Mouse (Mus musculus) left cerebral cortex, postnatal 10 days (tissue): ENCODE results near the gene Def6. TPM values are rescaled to one million over a fixed set of nuclear protein-coding genes. Genes with fewer than 3 reads are reported as not detected.
A peak's percentile ranks its signal among the peaks of the same experiment; 100 is the strongest.

Source experiments
- DNase-seq, 2 experiments: peaks; one replicate each; pipeline ENCODE4 v3.0.0; 2021 to 2022; ENCODE audit warnings: low spot score in 2 of 2, mixed read lengths in 1 of 2; ENCODE audit errors: extremely low spot score in 1 of 2
- intact Hi-C: fragments of 180-260 bp; cut with DNase I; formaldehyde crosslinking; loops from one replicate; pipeline ENCODE4 v1.15.1; 2025
- total RNA-seq, 2 experiments: library from RNA; stranded (reverse); gene quantifications; 2 replicates each; pipeline ENCODE4 v1.2.3; 2021

Gene Def6
- total RNA-seq, 2 experiments from 2014 or later = 4.9 to 5.4 TPM

DNA sequence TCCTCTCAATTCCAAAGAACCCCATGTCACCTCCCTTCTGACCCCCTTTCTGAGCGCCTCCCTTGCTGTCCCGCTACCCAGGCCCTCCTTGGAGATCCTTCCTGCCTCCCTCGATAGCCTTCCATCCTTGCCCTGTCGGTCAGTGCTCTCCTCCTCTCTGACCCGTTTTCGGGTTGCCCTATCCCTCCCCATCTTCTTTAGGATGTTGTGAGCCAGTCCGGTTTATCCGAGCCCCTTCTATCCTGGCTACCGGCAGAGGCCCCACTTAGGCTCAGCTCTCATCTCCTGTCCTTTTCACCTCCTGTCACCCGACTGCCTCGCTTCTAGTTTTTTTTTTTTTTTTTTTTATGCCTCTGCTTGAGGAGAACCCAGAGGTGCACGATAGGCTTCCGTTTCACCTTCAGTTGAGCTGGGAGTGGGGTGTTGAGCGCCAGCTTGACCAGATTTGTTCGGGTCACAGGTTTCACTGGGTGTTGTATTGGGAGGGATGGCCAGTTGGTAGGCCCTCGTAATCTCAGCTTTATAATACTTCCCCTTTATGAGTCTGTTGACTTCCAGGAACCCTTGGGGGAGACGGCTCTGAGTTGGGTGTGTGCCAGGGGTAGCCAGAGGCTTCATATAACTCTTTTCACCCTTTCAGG is 25.6 kb downstream of the Def6 start:
- intact Hi-C loops = loop anchor here (2.0 to 5.0 kb wide), 2 partner anchors 59 to 76 kb away; no protein-coding TSS in a partner anchor
- DNase-seq = peak in 1 of 2 experiments; percentile 77

DNA sequence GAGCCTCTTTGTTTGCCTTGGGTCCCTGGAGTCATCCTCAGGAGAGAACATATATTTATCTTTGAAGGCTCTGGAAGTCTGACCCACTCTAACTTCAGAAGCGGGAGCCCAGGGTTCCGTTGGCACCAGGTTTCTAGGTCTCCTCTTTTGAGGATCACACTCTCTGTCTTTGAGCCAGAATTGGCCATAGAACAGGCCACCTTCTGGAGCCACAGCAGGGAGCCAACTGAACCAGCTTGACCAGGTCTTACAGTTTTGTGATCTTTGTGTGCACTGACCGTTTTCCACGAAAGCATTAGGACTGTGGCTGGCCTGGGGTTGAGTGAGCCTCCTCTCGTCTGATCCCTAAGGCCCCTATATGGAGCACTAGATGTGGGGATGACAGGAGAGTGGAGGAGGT is 27.1 kb downstream of the Def6 start:
- DNase-seq = no peak
- intact Hi-C loops = loop anchor here (5.0 kb wide), 1 partner anchor 58 kb away; no protein-coding TSS in a partner anchor

DNA sequence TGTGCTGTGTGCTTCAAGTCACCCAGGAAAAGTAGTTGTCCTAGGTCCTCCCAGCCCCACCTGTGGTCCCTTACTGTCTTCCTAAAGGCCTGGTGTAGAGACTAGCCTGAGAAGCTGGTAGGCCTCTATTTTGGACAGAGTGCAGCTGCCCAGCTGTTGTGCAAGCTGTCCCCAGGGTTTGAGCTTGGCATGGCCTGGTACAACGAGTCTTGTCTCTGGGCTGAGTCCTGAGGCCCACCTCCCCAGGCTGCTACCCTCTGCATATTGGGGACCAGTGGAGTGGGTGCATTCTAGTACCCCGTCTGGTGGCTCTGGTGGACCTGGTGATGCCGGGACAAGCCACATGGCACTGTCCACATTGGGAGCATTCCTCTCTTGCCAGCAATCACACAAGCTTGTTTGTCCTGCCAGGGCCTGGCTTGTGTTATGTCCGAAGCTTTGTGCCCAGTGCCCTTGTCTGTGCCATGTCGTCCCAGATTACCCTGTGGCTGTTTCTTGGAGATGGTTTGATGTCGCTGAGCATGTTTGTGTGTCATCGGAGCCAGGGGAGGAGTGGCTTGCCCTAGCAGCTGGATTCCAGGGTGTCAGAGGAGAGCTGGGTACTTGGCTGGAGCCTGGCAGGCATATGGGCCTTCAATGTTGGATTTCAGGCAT is 28.5 kb downstream of the Def6 start:
- DNase-seq = no peak
- intact Hi-C loops = no loop called here

DNA sequence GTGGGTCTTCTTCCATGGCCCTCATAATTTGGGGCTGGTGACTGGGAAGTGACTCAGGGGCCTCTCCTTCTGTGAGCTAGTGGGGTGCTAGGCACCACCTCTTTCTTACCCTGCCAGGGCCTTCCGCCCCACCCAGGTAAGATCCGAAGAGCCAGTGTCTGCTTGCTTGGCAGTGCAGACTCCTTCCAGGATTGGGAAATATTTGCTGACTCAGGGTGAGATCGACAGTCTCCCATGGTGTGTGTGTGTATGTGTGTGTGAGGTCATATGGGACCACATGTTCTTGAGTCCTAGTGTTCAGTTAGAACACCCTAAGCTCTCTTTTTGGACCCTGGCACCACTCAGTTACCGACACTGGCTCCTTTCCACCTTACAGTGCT is 29.0 kb downstream of the Def6 start:
- intact Hi-C loops = no loop called here
- DNase-seq = no peak

DNA sequence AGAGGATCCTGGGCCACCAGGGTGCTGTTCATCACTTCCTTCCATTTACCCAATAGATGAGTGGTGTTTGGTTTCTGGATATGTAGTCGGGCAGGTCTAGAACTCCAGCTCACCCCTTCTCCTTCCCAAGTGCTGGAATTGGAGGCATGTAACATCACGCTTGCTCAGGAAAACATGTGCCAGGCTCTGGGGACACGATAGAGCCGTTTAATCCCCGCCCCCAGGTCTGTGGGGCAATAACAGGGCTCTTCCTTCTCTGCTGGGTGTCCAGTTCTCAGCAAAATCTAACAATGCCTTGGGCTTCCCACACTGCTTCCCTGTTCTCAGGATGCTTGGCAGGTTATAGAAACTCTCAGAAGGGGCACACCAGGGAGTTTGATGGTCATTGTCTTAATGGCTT is 29.8 kb downstream of the Def6 start:
- DNase-seq = peak in 1 of 2 experiments; percentile 77
- intact Hi-C loops = no loop called here

DNA sequence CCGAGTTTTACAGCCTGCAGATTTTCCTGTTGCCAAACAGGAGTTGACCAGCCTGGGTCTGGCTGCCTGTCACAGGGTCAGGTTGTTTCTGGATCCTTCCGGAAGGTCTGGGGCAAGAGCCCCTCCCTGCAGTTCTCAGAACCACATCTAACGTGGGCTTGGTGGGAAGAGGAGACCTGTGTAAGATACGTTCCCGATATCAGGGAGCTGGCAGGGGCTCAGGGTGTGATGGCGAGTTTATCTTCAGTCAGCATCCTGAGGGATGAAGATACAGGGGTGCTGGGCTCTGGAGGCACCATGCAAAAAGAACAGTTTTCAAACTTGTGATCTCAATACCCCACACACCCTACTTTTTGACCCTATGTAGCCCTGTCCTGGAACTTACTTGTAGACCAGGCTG is 30.3 kb downstream of the Def6 start:
- no peak for DNase-seq
- intact Hi-C loops = no loop called here

DNA sequence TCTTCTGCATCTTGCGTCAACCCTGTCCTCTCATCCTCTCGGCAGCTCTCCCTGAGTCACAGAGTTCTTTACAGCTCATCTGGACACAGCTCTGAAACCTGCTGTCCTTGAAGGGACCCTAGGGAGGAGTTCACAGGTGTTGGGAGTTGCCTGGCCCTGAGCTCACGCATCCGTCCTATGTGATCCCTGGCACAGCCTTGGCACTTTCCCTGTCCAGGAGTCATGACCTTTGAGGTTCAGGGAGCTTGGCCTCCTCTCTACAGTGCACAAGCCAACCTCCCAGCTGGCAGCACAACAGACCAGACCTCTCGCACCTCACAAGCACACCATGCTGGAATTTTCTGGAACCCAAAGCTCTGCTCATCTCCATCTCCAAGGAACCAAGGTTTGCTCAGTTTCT is 33.3 kb downstream of the Def6 start:
- no peak for DNase-seq
- intact Hi-C loops = no loop called here

DNA sequence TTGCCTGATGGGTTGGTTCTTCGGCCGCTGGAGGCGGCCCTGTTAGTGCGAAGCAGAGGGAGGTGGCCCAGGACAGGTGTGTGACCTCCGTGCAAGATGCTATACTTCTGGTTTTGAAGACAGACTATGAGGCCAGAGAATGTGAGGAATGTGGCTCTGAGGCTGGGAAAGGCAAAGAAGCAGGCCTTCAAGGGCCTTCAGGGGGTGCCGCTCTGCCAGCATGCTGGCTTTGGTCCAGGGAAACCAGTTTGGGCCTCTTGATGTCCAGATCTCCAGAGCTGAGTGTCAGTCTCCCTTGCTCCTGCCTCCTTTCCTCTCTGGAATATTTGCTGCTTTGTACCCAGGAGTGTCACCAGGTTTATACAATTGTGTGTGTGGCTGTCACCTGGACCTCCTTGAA is 34.7 kb downstream of the Def6 start:
- no peak for DNase-seq
- intact Hi-C loops = no loop called here

DNA sequence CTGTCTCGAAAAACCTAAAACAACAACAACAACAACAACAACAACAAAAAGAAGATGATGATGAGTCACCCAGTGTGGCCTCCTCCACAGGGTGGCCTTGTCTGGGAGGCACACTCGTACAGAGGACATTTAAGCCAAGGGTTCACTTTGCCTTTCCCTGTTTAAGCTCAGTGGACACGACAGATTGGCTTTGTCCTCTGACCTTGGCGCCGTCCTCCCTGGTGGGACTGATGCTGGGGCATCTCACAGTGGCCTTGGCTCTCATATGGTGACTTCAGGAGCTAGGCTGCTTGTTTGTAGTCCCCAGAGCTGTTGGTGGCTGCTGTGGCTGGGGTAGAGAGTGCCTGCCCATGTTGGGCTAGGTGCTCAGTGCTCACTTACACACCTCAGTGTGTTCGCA is 36.6 kb downstream of the Def6 start:
- intact Hi-C loops = no loop called here

DNA sequence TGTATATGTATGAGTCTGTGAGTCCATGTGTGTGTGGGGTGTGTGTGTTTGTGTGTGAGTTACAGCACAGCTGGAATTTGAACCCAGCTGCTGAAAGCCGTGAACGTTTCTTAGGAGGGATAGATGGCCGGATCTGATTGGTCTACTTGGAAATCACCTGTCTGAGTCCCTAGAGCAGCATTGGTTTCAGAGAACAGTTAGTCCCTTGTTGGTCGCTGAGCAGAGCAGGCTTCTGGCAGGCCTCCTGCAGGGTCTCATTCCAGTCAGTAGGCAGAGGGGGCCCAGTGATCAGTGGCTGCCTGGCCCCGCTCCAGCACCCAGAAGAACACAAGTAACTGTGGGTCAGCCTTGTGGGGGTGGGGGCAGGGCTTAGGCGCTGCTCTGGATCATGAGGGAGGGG is 37.1 kb downstream of the Def6 start:
- peak; percentile 73 to 83 for DNase-seq
- intact Hi-C loops = no loop called here

More for the DNA sequence above, 36.6 kb downstream of the Def6 start:
- DNase-seq = no peak

DNA sequence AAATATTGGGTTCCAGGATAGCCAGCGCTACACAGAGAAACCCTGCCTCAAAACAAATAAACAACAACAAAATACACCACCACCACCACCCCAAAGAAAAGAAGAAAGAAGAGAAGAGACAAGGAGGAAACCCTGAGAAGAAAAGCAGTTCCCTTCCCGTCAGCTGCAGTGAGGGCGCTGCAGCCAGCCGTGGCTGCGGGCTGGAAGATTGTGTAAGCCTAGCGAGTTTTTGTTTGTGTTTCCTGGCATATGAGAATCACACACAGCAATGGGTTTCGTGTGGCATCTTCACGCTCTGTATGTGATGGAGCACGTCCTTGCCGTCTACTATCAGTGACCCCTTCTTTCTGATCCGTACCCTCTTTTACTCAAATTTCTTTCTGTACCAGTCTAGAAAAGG is 39.1 kb downstream of the Def6 start:
- DNase-seq = no peak
- intact Hi-C loops = no loop called here

DNA sequence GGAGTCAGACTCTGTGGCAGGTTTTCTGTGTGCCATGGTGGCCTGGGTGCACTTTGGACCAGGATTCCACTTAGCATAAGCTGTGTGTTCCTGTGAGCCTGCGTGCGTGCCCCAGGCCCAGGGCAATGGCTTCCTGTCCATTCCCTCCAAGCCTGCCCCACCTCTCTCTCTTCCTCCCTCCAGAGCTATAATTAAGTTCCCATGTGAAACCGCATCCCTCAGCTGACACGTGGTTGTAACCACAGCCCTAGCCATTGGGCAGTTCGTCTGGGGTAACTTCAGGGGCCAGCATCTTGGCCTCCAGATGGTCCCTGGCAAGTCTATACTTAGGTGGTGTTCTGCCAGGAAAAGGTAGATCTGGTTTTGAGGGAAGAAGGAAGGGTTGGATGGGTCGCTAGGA is 40.0 kb downstream of the Def6 start:
- DNase-seq = no peak
- intact Hi-C loops = no loop called here

DNA sequence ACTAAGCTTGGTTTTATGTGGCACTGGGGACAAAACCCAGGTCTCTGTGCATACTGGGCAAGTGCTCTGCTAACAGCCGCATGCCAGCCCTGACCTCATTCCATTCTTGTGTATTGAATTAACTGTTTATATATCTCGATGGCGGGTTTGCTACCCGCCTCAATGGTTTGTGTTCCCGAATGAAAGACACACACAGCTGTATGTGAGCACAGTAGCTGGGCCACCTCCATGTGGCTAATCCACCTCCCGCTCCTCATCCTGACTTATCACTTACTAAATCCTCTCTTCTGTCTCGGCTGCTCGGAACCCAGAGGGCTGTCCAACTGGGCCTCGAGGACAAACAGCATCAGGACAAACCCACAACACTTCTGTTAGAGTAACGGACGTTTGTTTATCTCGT is 41.5 kb downstream of the Def6 start:
- DNase-seq = no peak
- intact Hi-C loops = no loop called here

DNA sequence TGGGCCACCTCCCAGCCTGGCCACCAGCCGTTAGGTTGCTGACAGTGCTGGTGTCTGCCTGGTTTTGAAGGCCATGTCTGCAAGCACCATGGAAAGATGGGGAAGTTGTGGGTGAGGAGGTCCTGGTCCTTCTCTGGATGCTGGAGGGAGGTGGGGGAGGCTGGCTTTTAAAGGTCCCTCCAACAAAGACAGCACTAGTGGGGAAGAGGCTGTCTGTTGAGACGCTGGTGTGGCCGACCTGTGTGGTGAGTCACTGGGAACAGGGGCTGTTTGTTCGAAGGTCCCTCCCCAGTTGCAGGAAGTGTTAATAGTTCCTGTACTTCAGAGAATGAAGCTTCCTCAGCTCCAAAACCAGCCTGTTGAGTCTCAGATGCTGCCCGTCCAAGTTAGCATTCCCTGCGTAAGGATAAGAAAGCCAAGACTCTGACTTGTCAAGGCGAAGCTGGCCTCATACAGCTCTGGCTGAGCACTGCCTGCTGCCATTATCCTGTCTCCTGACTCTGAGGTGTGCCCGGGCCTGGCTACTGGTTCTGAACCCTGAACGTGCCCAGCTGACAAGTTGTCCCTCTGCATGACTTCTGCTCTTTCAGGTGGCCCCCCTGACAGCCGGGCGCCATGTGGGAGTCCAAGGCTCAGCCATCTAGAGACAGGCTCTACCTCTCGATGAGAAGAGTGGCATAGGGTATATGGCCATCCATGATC is 44.2 kb downstream of the Def6 start:
- DNase-seq = no peak
- intact Hi-C loops = no loop called here

DNA sequence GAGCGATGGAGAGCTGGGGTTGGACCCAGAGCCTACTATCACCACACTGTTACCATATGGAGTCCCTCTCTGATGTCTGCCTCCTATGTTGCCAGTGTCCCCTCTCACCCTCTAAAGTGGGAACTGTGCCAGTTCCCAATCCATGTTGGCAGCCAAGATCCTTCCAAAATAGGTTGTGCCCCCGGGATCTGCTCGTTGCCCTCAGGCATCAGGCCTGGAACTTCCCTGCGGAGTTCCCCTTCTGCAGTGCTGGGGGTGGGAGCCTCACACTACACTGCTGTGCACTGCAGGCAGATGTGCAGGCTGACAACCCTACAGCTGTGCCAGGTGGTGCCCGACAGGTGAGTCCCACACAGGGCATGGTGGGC is 44.7 kb downstream of the Def6 start:
- intact Hi-C loops = no loop called here
- no peak for DNase-seq

DNA sequence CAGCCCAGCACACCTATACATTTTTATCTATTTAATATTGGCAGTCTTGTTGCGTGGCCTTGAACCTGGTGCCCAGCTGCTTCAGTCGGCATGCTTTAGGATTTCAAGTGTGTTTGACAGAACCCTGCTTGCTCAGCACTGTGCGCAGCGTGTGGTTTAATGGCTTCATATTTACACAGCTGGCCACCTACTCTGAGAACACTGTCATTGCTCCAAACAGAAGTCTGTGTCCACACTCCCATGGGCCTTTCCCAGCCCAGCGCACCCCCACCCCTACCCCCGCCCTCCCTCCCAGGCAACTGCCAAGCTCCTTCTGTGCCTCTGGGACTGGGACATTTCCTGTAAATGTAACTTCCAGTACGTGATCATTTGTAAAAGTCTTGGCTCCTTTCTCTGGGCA is 45.6 kb downstream of the Def6 start:
- DNase-seq = peak in 1 of 2 experiments; percentile 67
- intact Hi-C loops = no loop called here

DNA sequence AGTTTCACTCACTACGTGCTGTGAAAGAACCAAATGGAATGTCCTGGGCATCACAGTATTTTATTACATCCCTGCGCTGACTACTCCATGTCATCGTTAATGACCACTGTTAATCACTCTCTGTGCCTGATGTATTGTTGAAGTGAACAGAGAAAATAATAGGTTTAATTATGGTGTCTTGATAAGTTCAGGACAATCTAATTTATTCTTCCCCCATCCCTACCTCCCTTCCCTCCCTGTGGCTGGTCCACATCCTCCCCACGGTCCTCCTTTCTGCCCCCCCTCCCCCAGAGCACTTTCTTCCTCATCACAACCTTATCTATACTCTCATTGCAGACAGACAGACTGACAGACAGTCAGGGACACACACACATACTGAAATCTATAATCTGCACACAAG is 47.2 kb downstream of the Def6 start:
- DNase-seq = no peak
- intact Hi-C loops = no loop called here

DNA sequence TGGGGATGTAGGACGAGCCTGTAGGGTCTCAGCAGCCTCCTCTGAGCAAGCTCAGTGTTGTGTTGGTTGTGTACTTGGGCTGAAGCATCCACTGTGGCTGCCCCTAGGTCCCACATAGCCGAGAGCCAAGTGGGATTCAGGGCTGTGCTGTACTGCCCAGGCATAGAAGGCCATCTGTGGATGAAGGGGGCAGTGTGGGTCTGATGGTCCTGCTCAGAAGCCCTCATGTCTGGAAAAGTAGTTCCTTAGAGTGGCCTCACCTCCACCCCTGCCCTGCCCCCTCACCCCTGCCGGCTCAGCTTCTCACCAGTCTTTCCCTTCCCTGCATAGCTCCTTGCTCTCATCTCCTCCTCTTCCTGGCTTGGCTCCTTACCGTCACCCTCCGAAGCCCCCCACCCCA is 48.1 kb downstream of the Def6 start:
- intact Hi-C loops = no loop called here
- no peak for DNase-seq

DNA sequence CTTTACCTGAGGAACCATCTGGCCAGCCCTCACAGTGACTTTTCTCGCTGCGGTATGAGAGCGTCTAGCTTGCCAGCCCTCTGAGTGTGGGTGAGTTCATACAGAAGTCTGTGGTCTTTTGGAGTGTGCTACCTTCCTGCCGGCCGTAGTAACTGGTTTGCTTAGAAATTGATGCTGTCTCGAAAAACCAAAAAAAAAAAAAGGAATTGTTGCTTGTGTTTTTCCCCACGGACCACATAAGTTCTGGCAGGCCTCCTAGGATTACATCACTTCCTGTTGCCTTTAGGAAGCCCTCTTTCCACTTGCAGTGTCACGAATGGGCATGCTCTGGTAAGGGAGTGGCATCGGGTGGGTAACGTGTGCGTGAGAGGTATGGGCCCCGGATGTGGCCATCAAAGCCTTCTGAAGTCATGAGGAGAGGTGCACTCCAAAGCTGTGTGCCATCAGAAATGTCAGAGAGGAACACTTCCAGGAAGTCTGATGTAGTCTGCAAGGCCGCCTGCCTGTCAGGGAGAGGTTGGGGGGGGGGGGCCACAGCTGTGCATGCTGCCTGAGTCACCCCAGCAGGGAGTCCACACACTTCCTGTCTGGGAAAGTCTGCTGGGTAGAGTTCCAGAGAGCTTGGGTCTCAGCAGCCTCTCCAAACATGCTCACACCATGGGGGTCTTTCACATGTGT is 49.2 kb downstream of the Def6 start:
- peak in 1 of 2 experiments; percentile 86 for DNase-seq
- intact Hi-C loops = no loop called here

DNA sequence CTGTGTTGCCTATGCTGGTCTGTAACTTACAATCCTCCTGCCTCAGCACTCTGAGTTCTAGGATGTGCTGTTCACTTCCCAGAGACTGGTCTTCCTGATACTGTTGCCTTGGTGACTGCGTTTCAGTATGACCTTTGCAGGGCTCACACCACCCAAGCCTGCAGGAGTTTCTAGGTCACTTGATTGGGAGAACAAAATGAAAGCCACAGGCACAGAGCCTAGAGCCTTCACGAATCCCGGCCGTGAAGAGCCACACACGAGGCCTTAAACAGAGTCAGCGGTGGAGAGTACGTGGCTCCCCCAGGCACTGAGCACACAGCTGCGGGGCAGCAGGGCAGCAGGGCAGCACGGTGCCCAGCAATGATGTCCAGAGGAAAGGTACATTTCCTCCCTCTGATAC is 50.7 kb downstream of the Def6 start:
- intact Hi-C loops = no loop called here

More for the DNA sequence above, 50.7 kb downstream of the Def6 start:
- no peak for DNase-seq
